Mouse (Mus musculus) brain, embryonic 14.5 days (tissue): ENCODE data around the gene Aldh16a1. TPM values are rescaled to one million over a fixed set of nuclear protein-coding genes. Genes with fewer than 3 reads are reported as not detected.
A peak's percentile ranks its signal among the peaks of the same experiment; 100 is the strongest.

ENCODE experiments used
- DNase-seq: peaks from one replicate; pipeline ENCODE4 v3.0.0-alpha.2; 2011; ENCODE audit warnings: low read depth
- CTCF ChIP-seq: fragments of 200-500 bp; IDR thresholded peaks from 2 replicates; pipeline ENCODE4 v1.5.1; 2012; ENCODE audit warnings: inconsistent platforms, mild to moderate bottlenecking, moderate library complexity, borderline replicate concordance; ENCODE audit not compliant: insufficient read depth, insufficient read length; ENCODE audit errors: extremely low read depth
- POLR2A ChIP-seq: fragments of 200-500 bp; IDR thresholded peaks from 2 replicates; pipeline ENCODE4 v1.6.1; 2012; ENCODE audit warnings: mild to moderate bottlenecking, inconsistent platforms, borderline replicate concordance; ENCODE audit not compliant: poor library complexity, insufficient read depth, insufficient read length, severe bottlenecking; ENCODE audit errors: extremely low read depth
- polyA plus RNA-seq: library from polyadenylated mRNA; depleted of rRNA; stranded (reverse); fragments of >200 nt; gene quantifications from 2 replicates; pipeline ENCODE4 v1.2.3, GENCODE M21; 2012

Aldh16a1 gene
- polyA plus RNA-seq, 1 experiment: 26.4 TPM

- TF ChIP-seq POLR2A: no peak
- TF ChIP-seq CTCF: no peak
- peak; percentile 57 for DNase-seq
Measured at GRCm38 (mm10) chr7:45151303-45151702, 3.1 kb downstream of the Aldh16a1 start.

- no peak for DNase-seq
- TF ChIP-seq CTCF: no peak
- no peak for TF ChIP-seq POLR2A
Measured at GRCm38 (mm10) chr7:45150321-45150720, 4.1 kb downstream of the Aldh16a1 start.

GRCm38 (mm10) chr7:45149545-45149944 lies 4.8 kb downstream of the Aldh16a1 start:
- DNase-seq: no peak
- TF ChIP-seq POLR2A (no peak), CTCF (no peak)

- TF ChIP-seq POLR2A: no peak
- no peak for TF ChIP-seq CTCF
- DNase-seq: no peak
Measured at GRCm38 (mm10) chr7:45148534-45149098, 5.8 kb downstream of the Aldh16a1 start.

- no peak for TF ChIP-seq CTCF
- TF ChIP-seq POLR2A: no peak
- DNase-seq: no peak
Measured at GRCm38 (mm10) chr7:45147899-45148298, 6.5 kb downstream of the Aldh16a1 start.

DNA sequence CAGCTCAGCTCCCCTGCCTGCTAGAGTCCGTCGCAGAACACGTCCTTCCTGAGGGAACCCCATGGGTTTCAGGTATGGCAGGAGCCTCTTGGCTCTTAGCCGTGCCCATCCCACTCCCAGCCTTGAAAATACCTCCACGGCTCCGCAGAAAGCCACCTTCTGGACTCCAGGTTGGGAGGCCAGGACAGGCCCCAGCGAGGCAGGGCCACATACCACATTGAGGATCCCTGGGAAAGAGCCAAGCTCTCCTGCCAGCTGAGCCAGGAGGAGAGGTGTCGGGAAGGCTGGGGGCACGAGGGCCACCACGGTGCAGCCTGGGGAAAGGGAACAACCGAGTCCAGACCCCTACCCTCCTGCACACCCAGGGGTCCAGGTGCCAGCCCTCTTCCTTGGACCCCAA lies 7.1 kb downstream of the Aldh16a1 start:
- DNase-seq: no peak
- TF ChIP-seq CTCF (no peak), POLR2A (no peak)

DNA sequence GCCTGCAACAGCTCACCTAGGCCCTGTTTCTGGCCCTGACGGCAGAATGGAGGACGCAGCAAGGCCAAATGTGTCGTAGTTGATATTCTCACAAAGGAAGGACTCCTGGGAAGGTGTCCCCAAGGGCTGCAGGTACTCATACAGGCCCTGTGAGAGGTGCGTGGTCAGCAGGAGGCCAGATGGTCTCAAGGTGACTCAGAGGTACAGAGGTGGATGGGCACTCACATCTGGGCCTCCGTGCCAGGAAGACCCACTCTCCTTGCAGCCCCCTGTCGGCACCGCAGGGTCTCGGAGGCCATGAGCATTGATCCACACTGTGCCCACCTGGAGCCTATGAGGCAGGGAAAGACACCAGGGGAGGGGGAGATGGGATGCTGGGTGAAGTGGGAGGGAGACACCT lies 8.9 kb downstream of the Aldh16a1 start:
- TF ChIP-seq POLR2A (no peak), CTCF (no peak)
- DNase-seq: no peak

DNA sequence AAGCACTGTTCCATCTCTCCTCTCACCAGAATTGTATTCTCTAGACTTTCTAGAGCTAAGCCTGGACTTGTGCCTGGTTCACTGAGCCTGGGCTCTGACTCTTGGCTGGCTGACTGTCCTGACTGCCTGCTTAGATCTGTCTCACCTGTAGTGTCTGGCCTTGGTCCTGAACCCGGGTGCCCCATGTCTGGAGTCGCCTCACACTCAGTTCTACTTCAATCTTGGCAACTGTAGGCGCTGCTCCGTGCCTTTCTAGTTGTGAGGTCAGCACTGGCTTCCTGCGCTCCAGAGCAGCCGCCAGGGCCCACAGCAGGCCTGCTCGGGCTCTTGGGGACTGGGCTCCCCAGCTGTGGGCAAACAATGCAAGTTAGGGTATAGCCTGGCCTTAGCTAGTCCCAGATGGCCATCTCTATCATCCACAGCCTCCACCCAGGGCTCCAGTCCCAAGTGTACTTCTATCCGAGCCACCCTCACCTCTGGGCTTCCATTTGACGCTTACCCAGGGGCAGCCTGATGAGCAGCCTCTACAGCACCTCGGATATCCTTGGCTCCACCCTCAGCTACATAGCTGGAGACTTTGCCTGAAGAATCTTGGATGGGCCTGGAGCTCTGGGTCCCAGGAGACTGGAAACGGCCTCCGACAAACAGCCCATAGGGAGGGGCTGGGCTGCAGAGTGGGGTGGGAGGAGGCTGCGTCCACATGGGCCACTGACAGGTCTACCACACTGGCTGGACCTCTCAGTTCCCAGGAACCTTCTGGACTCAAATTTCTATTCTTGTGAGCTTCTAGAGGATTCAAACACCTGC lies 9.8 kb downstream of the Aldh16a1 start:
- DNase-seq: no peak
- no peak for TF ChIP-seq CTCF

- DNase-seq: no peak
- TF ChIP-seq CTCF (no peak), POLR2A (no peak)
Measured at GRCm38 (mm10) chr7:45141914-45142313, 12.5 kb downstream of the Aldh16a1 start.

DNA sequence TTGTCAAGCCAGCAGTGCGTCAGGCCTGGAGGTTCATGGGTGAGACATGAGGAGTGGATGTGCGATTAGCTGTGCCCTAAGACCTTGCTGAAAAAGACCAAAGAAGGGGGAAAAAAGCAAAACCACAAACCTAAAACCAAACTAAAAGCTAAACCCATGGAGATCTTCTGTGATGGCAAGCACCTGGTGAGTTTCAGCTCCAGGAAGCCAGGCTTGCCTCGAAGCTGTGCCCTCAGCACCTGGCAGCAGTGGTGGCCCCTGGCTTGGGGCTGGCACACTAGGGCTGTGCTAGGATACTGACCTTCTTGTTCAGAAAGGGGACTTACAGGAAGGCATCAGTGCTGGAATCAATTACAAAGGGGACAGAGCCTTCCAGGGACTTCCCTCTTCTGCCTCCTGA lies 13.1 kb downstream of the Aldh16a1 start:
- TF ChIP-seq CTCF (no peak), POLR2A (no peak)
- DNase-seq: no peak

GRCm38 (mm10) chr7:45139904-45140723 lies 14.3 kb downstream of the Aldh16a1 start:
- TF ChIP-seq POLR2A (no peak), CTCF (no peak)
- peak; percentile 60 for DNase-seq
